Mouse (Mus musculus) adrenal gland, postnatal 14 days (tissue): ENCODE results near the gene Ube2v1. TPM values are rescaled to one million over a fixed set of nuclear protein-coding genes. Genes with fewer than 3 reads are reported as not detected.
A peak's percentile ranks its signal among the peaks of the same experiment; 100 is the strongest.
"Not testable (repeated sequence)": the region's sequence is repeated elsewhere in the genome, so short reads cannot be mapped to it uniquely, and the experiment has no call there.

ENCODE experiments used
- DNase-seq: peaks from one replicate; pipeline ENCODE4 v3.0.0; 2021; ENCODE audit warnings: mixed read lengths
- total RNA-seq: library from RNA; stranded (reverse); gene quantifications from 2 replicates; pipeline ENCODE4 v1.2.3, GENCODE M21; 2021

Ube2v1 gene
- total RNA-seq, 1 experiment from 2014 or later: 172 TPM

DNA sequence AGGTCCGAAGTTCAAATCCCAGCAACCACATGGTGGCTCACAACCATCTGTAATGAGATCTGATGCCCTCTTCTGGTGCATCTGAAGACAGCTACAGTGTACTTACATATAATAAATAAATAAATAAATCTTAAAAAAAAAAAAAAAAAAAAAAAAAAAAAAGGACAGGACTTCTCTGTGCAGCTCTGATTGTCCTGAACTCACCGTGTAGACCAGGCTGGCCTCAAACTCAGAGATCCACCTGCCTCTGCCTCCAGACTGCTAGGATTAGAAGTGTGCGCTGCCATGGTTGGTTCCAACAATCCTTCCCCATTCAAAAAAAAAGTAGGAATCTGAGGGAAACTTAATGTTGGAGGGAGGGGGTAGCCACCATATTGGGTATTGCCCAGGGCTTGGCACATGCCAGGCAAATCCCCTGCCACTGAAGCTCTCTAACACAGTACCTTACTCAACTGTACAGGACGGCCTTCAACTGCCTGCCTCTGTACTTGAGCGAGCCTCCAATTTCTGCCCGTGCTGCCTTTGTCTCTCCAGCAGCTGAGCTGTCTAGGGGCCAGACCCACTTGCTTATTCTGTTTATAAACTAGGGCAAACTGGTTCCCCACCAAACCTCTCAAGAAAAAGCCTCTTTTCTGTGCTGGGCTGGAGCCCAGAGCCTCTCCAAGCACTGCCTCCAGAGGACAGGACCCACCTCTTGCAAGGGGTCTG, 7.4 kb downstream of the Ube2v1 start:
- DNase-seq: no peak

DNA sequence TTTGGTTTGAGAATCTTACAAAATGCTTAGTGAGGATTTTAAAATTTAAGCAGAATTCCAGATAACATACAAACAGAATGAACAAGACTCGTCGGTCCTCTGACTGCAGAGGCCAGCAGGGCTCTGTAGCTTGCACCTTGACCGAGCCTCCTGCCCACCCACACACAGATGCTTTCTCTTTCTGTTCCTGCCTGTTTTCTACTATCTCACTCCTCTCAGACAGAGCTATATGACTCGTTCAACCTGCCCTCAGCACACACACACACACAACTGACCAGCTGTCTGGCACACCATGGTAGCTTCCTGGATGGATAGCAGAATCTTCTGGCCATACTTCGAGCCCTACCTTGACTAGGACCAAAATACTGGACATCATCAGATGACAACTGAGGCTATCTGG, 8.9 kb downstream of the Ube2v1 start:
- DNase-seq: no peak

DNA sequence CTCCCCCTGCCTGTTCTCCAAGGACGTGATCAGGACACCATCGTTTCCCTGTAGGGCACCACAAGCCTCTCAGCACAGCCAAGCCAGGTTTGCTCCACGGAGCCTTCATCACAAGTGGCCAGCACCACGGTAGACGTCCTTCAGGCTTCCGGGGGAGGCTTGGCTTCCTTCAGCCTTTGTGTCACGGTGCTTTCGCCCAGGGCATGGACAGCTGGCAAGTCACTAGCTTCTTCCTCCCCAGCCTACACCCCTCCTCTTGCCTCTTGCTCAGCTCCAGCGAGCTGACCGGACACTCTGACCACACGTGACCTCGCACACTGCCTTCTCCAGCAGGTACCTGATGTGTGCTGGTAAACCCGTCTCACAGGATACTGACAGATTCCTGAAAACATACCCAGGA, 9.5 kb downstream of the Ube2v1 start:
- no peak for DNase-seq

DNA sequence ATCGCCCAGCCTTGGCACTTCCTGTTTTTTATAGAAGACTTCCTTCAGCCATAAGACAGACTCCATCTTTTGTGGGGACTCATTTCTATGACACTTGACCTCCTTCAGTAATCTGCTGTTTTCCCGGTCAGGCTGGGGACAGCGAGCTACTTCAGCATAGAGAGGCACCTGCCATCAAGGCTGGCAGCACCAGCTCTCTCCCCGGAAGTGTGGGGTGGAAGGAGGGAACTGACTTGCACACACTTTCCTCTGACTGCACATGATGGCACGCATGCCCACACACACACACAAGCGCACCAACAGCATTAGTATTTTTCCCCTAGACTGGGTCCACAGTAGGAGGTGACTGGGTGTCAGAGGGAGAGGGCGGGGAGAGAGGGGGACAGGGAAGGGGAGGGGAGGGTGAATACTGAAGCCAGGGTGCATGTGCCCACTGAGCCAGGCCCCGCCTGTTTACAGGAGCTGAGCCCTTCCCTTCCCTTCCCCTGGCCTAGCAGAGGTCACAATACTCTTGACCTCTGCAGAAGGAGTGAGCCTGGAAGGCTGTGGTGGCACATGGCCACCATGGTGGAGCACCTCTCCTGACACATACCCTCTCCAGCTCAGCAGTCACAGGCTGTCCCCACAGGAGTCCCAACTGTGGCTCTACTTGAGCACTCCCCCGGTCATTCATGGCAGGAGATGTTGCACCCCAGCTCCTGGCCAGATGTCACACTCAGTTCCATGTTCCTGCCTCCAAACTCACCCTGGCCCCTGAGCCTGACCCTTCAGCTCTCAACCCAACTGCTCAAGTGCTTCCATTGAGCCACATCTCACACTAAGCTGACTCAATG, 10.4 kb downstream of the Ube2v1 start:
- no peak for DNase-seq

DNA sequence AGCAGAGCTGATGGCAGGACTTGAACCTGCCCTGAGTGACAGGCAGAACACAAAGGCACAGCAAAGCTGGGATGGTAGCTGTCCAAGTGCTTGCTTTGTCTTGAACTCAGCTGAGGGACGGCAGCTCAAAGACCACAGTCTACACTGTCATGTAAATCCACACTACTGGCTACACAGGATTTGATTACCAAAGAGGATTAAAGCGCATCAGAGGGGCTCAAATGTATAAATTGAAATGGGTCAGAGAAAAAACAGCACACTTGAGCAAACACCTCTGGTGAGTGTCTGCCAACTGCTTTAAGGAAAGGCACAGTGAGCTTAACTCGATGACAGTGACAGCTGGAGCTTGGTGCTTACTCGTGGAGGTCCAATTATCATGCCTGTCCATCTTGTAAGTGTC, 14.4 kb downstream of the Ube2v1 start:
- DNase-seq: no peak

DNA sequence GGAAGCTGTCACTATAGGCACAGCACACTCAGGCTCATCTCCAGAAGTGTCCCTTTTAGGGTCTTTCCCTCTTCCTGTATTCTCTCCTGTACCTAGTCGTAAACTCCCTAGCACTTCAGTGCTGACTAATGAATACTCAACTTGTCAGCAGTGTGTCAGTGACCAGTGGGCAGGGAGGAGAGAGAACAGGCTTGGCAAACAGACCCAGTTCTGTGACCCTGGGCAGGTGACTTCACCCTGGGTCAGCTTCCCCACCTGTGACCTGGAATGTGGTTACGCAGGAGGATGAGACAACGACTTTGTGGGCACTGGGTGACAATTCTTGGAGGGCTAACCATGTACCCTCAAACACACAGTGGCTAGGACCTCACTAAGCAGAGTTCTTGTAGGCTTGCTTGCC, 14.9 kb downstream of the Ube2v1 start:
- no peak for DNase-seq

DNA sequence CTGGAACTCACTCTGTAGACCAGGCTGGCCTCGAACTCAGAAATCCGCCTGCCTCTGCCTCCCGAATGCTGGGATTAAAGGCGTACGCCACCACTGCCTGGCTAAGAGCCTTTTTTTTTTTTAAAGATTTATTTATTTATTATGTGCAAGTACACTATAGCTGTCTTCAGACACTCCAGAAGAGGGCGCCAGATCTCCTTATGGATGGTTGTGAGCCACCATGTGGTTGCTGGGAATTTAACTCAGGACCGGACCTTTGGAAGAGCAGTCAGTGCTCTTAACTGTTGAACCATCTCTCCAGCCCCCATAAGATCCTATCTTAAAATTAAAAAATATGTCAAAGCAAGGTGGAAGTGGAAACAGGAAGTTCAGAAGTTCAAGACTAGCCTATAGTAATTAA, 18.6 kb downstream of the Ube2v1 start:
- not testable (repeated sequence) for DNase-seq

DNA sequence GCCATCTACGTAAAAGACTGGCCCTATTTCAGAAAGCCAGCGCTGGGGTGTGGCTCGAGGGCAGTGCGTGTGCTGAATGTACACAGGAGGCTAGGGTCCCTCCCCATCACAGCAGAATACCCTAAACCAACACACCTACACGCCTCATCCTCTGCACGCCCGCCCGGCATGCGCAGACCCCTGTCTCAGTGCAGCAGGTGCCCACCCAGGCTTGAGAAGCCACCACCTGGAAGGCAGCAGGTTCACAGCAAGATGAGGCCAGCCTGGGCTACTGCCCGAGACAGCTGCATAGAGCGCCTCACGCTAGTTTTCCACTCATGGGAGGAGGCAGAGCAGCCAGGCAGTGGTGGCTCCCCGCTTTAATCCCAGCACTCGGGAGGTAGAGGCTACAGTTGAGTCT, 19.8 kb downstream of the Ube2v1 start:
- no peak for DNase-seq

DNA sequence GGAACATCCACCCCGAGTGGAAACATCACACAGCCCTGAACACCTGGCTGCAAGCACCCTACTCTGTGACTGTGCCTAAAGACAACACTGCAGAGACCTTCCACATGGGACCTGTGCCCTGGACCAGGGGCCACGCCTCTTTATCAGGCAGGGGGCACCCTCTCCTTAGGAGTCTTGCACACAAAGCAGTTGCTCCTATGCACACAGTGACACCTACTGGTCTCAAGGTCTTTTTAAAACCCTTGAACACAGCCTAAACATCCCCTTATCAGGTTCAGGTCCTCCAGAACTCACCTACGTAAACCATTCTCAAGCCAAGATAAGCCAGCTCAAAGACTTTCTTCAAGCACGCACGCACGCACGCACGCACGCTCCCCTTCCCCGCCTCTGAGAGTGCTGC, 20.6 kb downstream of the Ube2v1 start:
- no peak for DNase-seq

DNA sequence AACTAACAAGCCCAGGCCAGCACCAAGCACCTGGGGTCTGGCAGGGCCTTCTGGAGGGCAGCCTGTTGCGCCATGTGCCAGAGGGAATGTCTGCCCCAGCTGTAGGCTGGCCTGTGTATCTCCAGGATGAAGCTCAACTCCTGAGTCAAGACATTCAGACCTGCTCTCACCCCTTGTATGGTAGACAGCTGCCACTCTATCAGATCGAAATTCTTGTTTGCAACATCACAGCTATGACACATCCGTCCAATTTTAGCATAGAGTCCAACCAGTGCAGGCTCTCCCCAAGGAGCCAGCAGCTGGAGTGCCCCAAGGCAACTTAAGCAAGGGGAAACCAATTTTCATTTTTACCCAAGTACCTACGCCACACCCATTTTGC, 25.2 kb downstream of the Ube2v1 start:
- DNase-seq: no peak

DNA sequence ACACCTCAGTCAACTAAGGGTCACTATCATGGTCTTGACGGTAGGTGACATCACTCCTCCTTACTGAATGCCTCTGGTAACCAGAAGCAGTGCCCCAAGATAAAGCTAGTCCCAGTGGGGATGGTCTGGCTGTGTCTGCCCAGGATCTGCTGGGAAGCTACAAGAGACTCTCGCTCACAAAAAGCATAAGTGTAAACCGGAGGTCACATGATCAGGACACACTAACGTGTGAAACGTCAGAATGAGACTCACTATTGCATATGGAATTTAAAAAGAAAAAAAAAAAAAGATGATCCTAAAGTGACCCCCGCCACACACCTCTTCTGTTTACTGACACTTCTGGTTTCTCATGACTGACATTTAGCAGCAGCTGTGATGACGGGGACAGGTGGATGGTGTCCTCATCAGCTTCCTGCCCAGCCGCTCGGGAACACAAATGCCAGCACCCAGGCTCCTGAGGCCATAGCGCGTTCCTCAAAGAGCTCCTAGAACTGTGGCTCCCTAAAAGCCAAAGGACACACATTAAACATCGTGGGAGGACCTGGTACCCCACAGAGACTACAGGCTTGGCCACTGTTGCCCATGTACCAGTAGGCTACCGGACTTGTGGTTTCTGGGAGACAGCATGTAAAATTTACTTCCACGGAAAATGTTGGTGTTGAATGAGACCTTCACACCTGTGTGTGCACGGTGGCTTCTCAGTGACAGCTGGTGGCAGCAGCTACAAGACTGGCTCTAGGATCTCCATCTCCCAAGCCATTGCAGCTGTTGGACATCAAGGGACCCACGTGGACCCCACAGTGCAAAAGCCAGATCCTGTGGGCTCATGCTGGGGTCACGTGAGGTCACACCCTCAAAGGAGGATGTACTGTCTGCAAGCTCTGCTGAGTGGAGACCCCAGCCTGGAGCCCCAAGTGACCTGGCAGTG, 25.8 kb downstream of the Ube2v1 start:
- no peak for DNase-seq

DNA sequence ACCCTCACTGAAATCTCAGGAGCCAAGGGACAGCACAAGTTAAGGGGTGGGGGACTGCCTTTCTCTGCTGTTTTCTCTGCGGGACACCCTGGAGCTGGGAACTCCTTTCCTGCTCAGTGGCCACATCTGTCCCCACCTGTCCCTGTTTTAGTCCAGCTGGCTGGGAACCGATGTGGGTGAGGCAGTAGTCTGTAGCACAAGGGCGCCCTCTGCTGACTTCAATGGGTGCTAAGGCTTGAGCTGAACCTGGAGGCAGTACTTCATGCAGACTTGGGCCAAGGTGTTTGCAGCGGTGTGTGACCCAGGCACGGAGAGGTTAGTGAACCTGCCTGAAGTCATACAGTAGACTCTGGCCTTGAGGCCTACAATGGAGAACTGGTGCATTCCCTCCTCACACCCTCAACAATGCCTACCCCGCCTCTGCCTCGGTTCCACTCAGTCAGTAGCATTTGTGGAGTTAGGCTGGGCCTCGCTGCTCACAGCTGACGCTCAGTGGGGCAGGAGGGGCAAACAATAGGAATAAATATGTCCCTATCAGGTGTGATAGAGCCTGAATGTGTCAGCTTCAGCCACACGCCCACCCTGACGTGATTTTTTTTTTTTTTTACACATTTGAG, 26.6 kb downstream of the Ube2v1 start:
- peak; percentile 94 for DNase-seq

DNA sequence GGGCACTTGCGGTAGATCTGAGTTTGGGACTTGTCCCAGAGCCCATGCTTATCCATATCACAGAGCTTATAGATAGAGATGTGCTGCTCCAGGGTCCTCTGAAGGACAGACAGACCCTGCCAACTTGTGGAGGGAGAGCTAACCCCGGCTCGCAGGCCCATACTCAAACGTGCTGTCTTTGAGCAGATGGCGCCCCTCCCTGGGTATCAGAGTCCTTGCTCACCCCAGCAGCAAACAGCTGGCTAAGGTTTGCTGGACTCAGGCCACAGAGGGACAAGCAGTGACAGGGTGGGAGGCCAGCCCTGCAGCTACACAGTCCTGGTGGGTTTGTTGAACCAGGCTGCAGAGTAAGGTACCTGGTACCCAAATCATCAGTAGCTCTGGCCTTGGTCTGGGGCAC, 28.9 kb downstream of the Ube2v1 start:
- DNase-seq: peak; percentile 56

DNA sequence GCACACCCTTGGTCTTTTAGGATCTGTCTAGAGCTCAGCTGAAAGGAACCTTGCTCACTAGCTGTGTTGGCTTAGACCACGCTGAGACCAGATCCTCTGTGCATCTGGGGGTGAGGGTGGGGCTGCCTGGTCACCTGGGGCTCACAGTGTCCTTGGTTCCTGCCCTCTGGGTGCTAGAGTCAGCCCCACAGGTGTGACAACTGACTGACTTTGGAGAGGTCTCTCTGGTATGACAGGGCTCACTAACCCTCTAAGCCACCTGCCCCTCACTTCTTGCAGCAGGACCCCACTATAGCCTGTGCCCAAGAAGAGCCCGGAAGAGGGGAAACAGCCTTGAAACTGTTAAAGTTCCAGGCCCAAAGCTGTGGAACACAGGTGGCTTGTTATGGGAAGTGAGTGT, 29.5 kb downstream of the Ube2v1 start:
- DNase-seq: no peak

DNA sequence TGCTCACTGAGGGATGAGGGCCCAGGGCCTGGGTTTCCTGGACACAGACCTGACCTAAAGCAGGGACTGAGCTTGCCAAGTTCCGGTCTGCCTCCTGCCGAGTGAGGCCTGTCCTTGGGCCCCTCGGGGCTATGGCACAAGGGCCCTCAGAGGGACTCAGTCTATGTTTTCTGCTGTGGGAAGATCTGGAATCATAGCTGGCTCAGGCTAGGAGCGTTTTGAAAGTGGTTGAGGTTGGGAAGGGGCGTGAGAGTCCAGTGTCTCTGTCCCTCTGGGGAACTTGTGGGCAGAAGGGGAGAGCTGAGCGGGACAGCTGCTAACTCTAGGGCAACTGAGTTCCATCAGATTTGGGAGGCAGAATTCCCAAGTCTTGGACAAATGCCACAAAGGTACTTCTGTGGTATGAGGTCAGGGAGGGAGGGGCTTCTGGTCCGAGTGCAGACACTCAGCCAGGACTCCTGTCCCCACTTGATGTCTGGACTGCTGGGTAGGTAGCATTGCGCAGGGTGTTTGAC, 31.4 kb downstream of the Ube2v1 start:
- DNase-seq: no peak

DNA sequence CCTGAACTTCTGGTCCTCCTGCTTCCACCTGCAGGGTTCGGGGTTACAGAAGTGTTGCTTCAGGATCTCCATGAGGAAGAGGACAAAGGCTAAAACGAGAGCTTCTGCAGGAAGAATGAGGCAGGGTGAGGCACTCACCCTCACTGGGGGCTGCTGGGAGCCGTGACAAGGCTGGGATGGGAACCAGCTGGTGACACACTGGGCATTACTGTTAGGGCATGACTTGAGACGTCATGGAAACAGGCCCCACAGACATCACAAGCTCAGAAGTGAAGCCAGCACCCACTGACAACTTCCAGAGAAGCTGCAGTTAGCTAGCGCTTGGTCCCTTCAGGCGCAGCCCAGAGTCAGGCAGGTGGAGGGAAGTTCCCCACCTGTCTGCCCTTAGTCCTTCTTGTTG, 32.0 kb downstream of the Ube2v1 start:
- no peak for DNase-seq

DNA sequence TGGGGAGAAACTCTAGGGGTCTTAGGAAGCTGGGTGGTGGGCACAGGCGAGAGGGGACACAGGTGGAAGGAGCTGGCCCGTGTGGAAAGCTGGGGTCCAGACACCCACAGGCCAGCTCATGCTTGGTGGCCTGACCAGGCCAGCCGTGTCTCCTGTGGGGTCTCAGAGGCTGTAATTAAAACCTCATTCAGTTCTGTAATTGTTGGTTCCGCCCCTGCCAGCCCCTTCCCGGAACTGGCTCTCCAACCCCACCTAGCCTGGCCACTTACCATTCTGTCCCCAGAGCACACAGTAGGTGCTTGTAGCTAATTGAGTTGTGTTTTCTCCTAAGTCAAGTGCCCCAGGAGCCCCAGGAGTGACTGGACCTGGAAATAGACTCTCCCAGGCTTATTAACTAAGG, 32.7 kb downstream of the Ube2v1 start:
- DNase-seq: no peak

DNA sequence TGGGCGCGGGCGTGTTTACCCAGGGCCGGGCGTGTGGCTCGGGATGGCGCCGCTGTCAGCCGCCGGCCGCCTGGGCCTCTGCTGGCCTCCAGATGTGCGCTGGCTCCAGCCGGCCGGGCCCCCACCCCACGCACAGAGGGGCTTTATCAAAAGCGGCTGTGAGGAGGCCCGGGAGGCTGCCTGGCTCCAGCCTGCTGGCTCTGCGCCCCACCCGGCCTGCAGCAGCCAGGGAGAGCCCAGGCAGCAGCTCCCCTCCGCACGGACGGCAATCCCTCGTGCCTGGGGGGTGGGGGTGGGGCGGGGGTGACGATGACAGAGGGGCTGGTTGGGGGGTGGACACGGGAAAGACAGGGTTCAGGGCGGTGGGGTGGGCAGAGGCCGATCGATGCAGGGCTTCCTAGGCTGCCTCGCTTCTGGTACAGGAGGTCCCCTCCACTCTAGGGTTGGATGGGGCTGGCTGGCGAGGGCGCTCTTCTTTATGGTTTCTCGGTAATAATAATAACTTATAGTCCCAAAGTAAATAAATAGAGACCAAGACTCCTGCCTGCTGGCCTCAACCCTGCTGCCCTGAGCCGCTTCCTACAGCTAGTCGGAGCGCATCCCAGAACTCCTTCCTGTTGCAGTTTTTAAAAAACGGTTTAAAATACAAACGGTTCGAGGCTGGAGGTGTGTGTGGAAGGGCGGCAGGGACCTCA, 34.3 kb downstream of the Ube2v1 start:
- DNase-seq: peak; percentile 38

DNA sequence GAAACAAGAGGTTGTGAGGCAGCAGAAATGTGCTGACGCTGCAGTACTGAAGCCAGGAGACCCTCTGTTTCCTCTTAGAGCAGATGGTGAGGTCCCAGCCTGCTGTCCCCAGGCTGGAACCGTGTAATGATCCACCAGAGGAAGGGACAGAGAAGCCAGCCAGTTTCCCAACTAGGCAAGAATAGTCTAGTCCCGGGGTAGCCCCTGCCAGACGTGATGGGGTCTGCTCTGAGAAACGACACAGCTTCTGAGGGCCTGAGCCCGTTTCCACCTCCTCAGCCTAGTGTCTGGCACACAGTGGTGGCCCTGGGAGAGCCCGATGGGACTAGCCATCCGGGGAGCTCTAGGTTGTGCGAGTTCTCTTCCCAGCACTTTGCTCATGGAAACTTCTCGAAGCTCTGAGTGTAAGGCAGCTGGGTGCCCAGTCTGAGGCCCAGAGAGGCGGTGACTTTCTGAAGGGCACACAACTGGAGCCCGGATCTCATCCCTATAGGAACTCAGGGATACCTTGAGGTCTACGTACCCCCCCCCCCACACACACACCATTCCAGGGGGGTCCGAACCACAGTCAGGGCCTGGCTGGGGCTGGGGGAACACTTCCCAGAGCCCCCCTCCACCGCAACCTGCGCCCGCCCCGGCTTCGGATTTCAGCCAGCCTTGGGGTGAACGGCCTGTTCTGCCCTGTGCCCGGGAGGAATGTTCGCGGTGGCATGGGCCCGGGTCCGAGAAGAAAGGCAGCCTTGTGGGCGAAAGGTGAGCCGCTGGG, 35.0 kb downstream of the Ube2v1 start:
- DNase-seq: no peak

DNA sequence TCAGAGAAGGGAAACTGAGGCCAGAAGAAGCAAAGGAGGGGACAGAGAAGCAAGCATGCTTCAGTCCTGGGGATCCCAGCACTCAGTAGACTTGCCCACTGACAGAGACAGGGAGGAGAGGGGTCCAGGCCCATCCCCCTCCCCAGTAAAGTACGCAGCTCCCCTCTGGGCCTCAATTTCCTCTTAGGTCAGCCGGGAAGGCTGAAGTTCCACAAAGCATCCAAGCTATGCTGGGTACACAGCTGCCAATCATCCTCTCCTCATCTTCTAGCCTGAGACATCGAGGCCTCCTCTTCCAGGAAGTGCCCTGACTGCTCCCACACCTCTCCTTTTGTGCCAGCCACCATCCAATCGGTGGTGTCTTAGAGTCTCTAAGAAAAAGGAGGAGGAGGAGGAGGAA, 35.6 kb downstream of the Ube2v1 start:
- no peak for DNase-seq

DNA sequence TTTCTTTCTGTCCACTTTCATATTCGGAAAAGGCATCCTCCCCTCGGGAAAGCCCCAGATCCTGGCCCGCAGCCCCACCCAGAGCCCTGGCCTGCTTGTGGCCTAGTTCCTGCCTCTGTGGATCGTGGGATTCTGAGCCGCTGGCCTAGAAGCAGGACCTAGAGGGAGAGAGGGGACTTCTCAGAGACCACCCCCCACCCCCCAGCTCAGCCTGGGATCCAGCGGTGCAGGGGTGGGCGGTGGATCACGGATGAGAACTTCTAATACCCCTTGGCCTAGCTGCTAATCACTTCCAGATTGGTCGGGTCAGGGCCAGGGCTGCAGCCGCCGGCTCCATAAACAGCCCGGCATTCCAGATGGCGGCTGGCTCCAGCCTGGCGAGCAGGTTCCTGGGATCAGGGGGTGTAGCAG, 36.1 kb downstream of the Ube2v1 start:
- DNase-seq: peak; percentile 40
